Mouse (Mus musculus): ENCODE data around the gene Gm20708. TPM values are rescaled to one million over a fixed set of nuclear protein-coding genes. Genes with fewer than 3 reads are reported as not detected.
"Not testable (repeated sequence)": the region's sequence is repeated elsewhere in the genome, so short reads cannot be mapped to it uniquely, and the experiment has no call there.

The Gm20708 gene
- total RNA-seq, 1 experiment from 2014 or later = 0.93 TPM

- peak; percentile 95 for DNase-seq
Observed at GRCm38 (mm10) chr11:117781199-117781821, 28.2 kb upstream of the Gm20708 start.

- peak; percentile 72 for DNase-seq
Observed at GRCm38 (mm10) chr11:117781993-117782704, 27.3 kb upstream of the Gm20708 start, which contains the start of the genes Tmc8 and Tmc6. Gene Tmc8, plus strand, starts transcription at chr11:117782076. Gene Tmc6, minus strand, starts transcription at chr11:117782198.

GRCm38 (mm10) chr11:117782705-117783034 is 26.8 kb upstream of the Gm20708 start:
- no peak for DNase-seq

GRCm38 (mm10) chr11:117783089-117783488 is 26.4 kb upstream of the Gm20708 start:
- DNase-seq = peak; percentile 82

- peak; percentile 49 for DNase-seq
Observed at GRCm38 (mm10) chr11:117783683-117784309, 25.7 kb upstream of the Gm20708 start.

GRCm38 (mm10) chr11:117786294-117786693 is 23.2 kb upstream of the Gm20708 start:
- peak; percentile 80 for DNase-seq

- DNase-seq = not testable (repeated sequence)
Observed at GRCm38 (mm10) chr11:117788481-117788880, 21.0 kb upstream of the Gm20708 start.

GRCm38 (mm10) chr11:117790286-117790685 is 19.2 kb upstream of the Gm20708 start:
- DNase-seq = peak; percentile 85

- DNase-seq = no peak
Observed at GRCm38 (mm10) chr11:117790703-117791440, 18.6 kb upstream of the Gm20708 start.

GRCm38 (mm10) chr11:117791441-117791761 is 18.1 kb upstream of the Gm20708 start:
- no peak for DNase-seq

- DNase-seq = peak; percentile 68
Observed at GRCm38 (mm10) chr11:117792281-117792888, 17.1 kb upstream of the Gm20708 start.

- DNase-seq = no peak
Observed at GRCm38 (mm10) chr11:117794035-117794551, 15.4 kb upstream of the Gm20708 start.

GRCm38 (mm10) chr11:117796954-117797353 is 12.5 kb upstream of the Gm20708 start:
- no peak for DNase-seq

GRCm38 (mm10) chr11:117797511-117798159 is 11.8 kb upstream of the Gm20708 start, which contains the start of gene 6030468B19Rik:
Gene 6030468B19Rik, plus strand, starts transcription at chr11:117797660.
- DNase-seq = no peak

GRCm38 (mm10) chr11:117798160-117798541 is 11.3 kb upstream of the Gm20708 start:
- no peak for DNase-seq

GRCm38 (mm10) chr11:117799174-117799573 is 10.3 kb upstream of the Gm20708 start:
- no peak for DNase-seq

GRCm38 (mm10) chr11:117800038-117800437 is 9.4 kb upstream of the Gm20708 start:
- DNase-seq = no peak

- no peak for DNase-seq
Observed at GRCm38 (mm10) chr11:117801650-117802049, 7.8 kb upstream of the Gm20708 start.

GRCm38 (mm10) chr11:117803166-117803688 is 6.2 kb upstream of the Gm20708 start:
- DNase-seq = no peak

- no peak for DNase-seq
Observed at GRCm38 (mm10) chr11:117806781-117807180, 2.7 kb upstream of the Gm20708 start.

- peak; percentile 96 for DNase-seq
Observed at GRCm38 (mm10) chr11:117810401-117811046, 1.1 kb downstream of the Gm20708 start.

Data from adrenal gland, postnatal 14 days (tissue).